Mouse (Mus musculus): ENCODE measurements around the gene Ksr2. TPM values are rescaled to one million over a fixed set of nuclear protein-coding genes. Genes with fewer than 3 reads are reported as not detected.
"Not testable (repeated sequence)": the region's sequence is repeated elsewhere in the genome, so short reads cannot be mapped to it uniquely, and the experiment has no call there.

Ksr2 gene
- polyA plus RNA-seq, 1 experiment from 2014 or later = 0.09 TPM

GRCm38 (mm10) chr5:117398007-117398550, 15.7 kb upstream of the Ksr2 start:
- no peaks in the 10 kb centered on the region for H3K27me3 ChIP-seq (ENCODE audit: control insufficient read depth, insufficient read depth, low read depth, low read length)
- H3K27ac ChIP-seq (ENCODE audit: low read length) = no peak overlapping the region
- H3K4me2 ChIP-seq (ENCODE audit: low read depth, low read length) = no peak overlapping the region
- ATAC-seq (ENCODE audit: low read depth) = no peak
- no peak overlapping the region for H3K9ac ChIP-seq (ENCODE audit: low read length)
- WGBS = 50% methylated on average over 4 of the region's 5 CpGs
- no peaks in the 10 kb centered on the region for H3K9me3 ChIP-seq (ENCODE audit: control insufficient read depth, low read length)
- no peak overlapping the region for H3K4me3 ChIP-seq (ENCODE audit: low read length)
- H3K36me3 ChIP-seq (ENCODE audit: control insufficient read depth, insufficient read depth, low read length) = no peaks in the 10 kb centered on the region
- H3K4me1 ChIP-seq (replicated peaks; ENCODE audit: control insufficient read depth, insufficient read depth, low read length) = no peaks in the 10 kb centered on the region

- Histone ChIP-seq H3K4me2 (ENCODE audit: low read depth, low read length) (no peak overlapping the region), H3K27me3 (ENCODE audit: control insufficient read depth, insufficient read depth, low read depth, low read length) (no peaks in the 10 kb centered on the region), H3K4me3 (ENCODE audit: low read length) (no peak overlapping the region), H3K4me1 (replicated peaks; ENCODE audit: control insufficient read depth, insufficient read depth, low read length) (no peaks in the 10 kb centered on the region), H3K9ac (ENCODE audit: low read length) (no peak overlapping the region), H3K36me3 (ENCODE audit: control insufficient read depth, insufficient read depth, low read length) (no peaks in the 10 kb centered on the region), H3K9me3 (ENCODE audit: control insufficient read depth, low read length) (no peaks in the 10 kb centered on the region), H3K27ac (ENCODE audit: low read length) (no peak overlapping the region)
- 72% methylated on average over 9 of the region's 9 CpGs for WGBS
- no peak for ATAC-seq (ENCODE audit: low read depth)
Observed at GRCm38 (mm10) chr5:117399281-117399680, 14.5 kb upstream of the Ksr2 start.

DNA sequence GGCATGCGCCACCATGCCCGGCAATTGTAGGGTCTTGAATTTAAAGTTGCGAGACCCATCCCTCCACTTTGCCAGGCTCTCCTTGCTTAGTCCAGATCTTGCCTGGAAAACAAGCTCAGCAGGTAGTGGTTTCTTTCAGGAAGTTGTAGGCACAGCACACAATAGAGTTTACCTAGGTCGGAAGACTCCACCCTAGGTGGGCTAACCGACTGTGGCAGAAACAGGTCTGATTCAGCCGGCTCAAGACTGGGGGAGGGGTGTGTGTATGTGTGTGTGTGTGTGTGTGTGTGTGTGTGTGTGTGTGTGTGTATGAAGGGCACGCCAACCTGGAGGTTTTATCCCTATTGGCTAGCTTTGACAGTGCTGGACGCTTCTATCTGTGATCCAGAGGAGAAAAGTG, 10.2 kb upstream of the Ksr2 start:
- 75% methylated on average over 8 of the region's 8 CpGs for WGBS
- Histone ChIP-seq H3K4me3 (ENCODE audit: low read length) (no peak overlapping the region), H3K36me3 (ENCODE audit: control insufficient read depth, insufficient read depth, low read length) (no peaks in the 10 kb centered on the region), H3K27ac (ENCODE audit: low read length) (no peak overlapping the region), H3K27me3 (ENCODE audit: control insufficient read depth, insufficient read depth, low read depth, low read length) (no peaks in the 10 kb centered on the region), H3K9me3 (ENCODE audit: control insufficient read depth, low read length) (no peaks in the 10 kb centered on the region), H3K4me1 (replicated peaks; ENCODE audit: control insufficient read depth, insufficient read depth, low read length) (no peaks in the 10 kb centered on the region), H3K4me2 (ENCODE audit: low read depth, low read length) (no peak overlapping the region), H3K9ac (ENCODE audit: low read length) (no peak overlapping the region)
- no peak for ATAC-seq (ENCODE audit: low read depth)

DNA sequence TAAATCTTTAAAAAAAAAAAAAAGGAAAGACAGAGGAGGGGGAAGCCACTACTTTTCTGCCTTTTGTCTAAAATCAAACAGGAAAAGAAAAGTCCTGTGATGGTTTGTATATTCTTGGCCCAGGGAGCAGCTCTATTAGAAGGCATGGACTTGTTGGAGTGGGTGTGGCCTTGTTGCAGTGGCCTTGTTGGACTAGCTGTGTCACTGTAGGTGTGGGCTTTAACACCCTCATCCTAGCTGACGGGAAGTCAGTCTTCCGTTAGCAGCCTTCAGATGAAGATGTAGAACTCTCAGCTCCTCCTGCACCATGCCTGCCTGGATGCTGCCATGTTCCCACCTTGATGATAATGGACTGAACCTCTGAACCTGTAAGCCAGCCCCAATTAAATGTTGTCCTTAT, 9.1 kb upstream of the Ksr2 start:
- H3K36me3 ChIP-seq (ENCODE audit: control insufficient read depth, insufficient read depth, low read length); H3K27ac ChIP-seq (ENCODE audit: low read length); H3K4me3 ChIP-seq (ENCODE audit: low read length); H3K27me3 ChIP-seq (ENCODE audit: control insufficient read depth, insufficient read depth, low read depth, low read length); H3K4me2 ChIP-seq (ENCODE audit: low read depth, low read length); H3K9ac ChIP-seq (ENCODE audit: low read length); H3K4me1 ChIP-seq (replicated peaks; ENCODE audit: control insufficient read depth, insufficient read depth, low read length); ATAC-seq (ENCODE audit: low read depth); H3K9me3 ChIP-seq (ENCODE audit: control insufficient read depth, low read length): not testable (repeated sequence)
- WGBS = 78% methylated on average over 2 of the region's 2 CpGs

GRCm38 (mm10) chr5:117408216-117408615, 5.6 kb upstream of the Ksr2 start:
- Histone ChIP-seq H3K27ac (ENCODE audit: low read length) (no peak overlapping the region), H3K27me3 (ENCODE audit: control insufficient read depth, insufficient read depth, low read depth, low read length) (peaks cover 5% of the 10 kb centered on the region), H3K36me3 (ENCODE audit: control insufficient read depth, insufficient read depth, low read length) (no peaks in the 10 kb centered on the region), H3K4me1 (replicated peaks; ENCODE audit: control insufficient read depth, insufficient read depth, low read length) (no peaks in the 10 kb centered on the region), H3K9ac (ENCODE audit: low read length) (no peak overlapping the region), H3K9me3 (ENCODE audit: control insufficient read depth, low read length) (no peaks in the 10 kb centered on the region), H3K4me3 (ENCODE audit: low read length) (no peak overlapping the region), H3K4me2 (ENCODE audit: low read depth, low read length) (no peak overlapping the region)
- no peak for ATAC-seq (ENCODE audit: low read depth)
- WGBS = 46% methylated on average over 4 of the region's 4 CpGs

- Histone ChIP-seq H3K4me2 (ENCODE audit: low read depth, low read length) (no peak overlapping the region), H3K27me3 (ENCODE audit: control insufficient read depth, insufficient read depth, low read depth, low read length) (peaks cover 17% of the 10 kb centered on the region), H3K27ac (ENCODE audit: low read length) (no peak overlapping the region), H3K9me3 (ENCODE audit: control insufficient read depth, low read length) (no peaks in the 10 kb centered on the region; the same call in 1 of the 2 replicates), H3K4me1 (replicated peaks; ENCODE audit: control insufficient read depth, insufficient read depth, low read length) (peaks cover 5% of the 10 kb centered on the region; the same call in 1 of the 2 replicates), H3K4me3 (ENCODE audit: low read length) (no peak overlapping the region), H3K36me3 (ENCODE audit: control insufficient read depth, insufficient read depth, low read length) (no peaks in the 10 kb centered on the region), H3K9ac (ENCODE audit: low read length) (no peak overlapping the region)
- no peak for ATAC-seq (ENCODE audit: low read depth)
- 48% methylated on average over 6 of the region's 6 CpGs for WGBS
Observed at GRCm38 (mm10) chr5:117409369-117409768, 4.4 kb upstream of the Ksr2 start.

GRCm38 (mm10) chr5:117414611-117415010, 811 bp downstream of the Ksr2 start:
- Histone ChIP-seq H3K27ac (ENCODE audit: low read length) (no peak overlapping the region), H3K4me1 (replicated peaks; ENCODE audit: control insufficient read depth, insufficient read depth, low read length) (peaks cover 6% of the 10 kb centered on the region; the same call in 1 of the 2 replicates), H3K4me2 (ENCODE audit: low read depth, low read length) (peak overlapping the region; percentile 68), H3K9me3 (ENCODE audit: control insufficient read depth, low read length) (no peaks in the 10 kb centered on the region; the same call in 1 of the 2 replicates), H3K36me3 (ENCODE audit: control insufficient read depth, insufficient read depth, low read length) (no peaks in the 10 kb centered on the region), H3K4me3 (ENCODE audit: low read length) (peak overlapping the region; percentile 58), H3K27me3 (ENCODE audit: control insufficient read depth, insufficient read depth, low read depth, low read length) (peaks cover 37% of the 10 kb centered on the region), H3K9ac (ENCODE audit: low read length) (no peak overlapping the region)
- ATAC-seq (ENCODE audit: low read depth) = no peak
- WGBS = 3% methylated on average over 10 of the region's 10 CpGs

GRCm38 (mm10) chr5:117415011-117415912, 1.5 kb downstream of the Ksr2 start:
- no peak for ATAC-seq (ENCODE audit: low read depth)
- no peaks in the 10 kb centered on the region; the same call in 1 of the 2 replicates for H3K9me3 ChIP-seq (ENCODE audit: control insufficient read depth, low read length)
- WGBS = 32% methylated on average over 18 of the region's 19 CpGs
- peaks cover 6% of the 10 kb centered on the region; the same call in 1 of the 2 replicates for H3K4me1 ChIP-seq (replicated peaks; ENCODE audit: control insufficient read depth, insufficient read depth, low read length)
- no peak overlapping the region for H3K27ac ChIP-seq (ENCODE audit: low read length)
- no peaks in the 10 kb centered on the region for H3K36me3 ChIP-seq (ENCODE audit: control insufficient read depth, insufficient read depth, low read length)
- H3K4me2 ChIP-seq (ENCODE audit: low read depth, low read length) = no peak overlapping the region
- H3K4me3 ChIP-seq (ENCODE audit: low read length) = no peak overlapping the region
- H3K27me3 ChIP-seq (ENCODE audit: control insufficient read depth, insufficient read depth, low read depth, low read length) = peaks cover 37% of the 10 kb centered on the region
- H3K9ac ChIP-seq (ENCODE audit: low read length) = no peak overlapping the region

DNA sequence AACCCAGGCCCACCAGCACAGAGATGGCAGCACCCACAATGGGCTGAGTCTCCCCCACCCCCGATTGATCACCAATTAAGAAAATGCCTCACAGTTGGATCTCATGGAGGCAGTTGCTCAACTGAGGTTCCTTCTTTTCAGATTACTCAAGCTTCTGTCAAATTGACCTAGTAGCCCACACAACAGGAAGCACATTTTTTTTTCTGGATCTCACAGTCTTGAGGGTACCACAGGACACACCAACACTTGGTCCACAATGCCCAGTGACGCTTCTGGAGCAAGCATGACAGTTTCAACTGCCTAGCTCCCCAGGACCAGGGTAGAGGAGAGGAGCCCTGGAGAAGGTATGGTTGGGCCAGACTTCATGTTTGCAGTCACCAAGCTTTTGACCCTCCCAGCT, 3.6 kb downstream of the Ksr2 start:
- WGBS = 74% methylated on average over 2 of the region's 2 CpGs
- H3K9ac ChIP-seq (ENCODE audit: low read length) = no peak overlapping the region
- no peaks in the 10 kb centered on the region; the same call in 1 of the 2 replicates for H3K9me3 ChIP-seq (ENCODE audit: control insufficient read depth, low read length)
- no peaks in the 10 kb centered on the region for H3K36me3 ChIP-seq (ENCODE audit: control insufficient read depth, insufficient read depth, low read length)
- no peak overlapping the region for H3K4me2 ChIP-seq (ENCODE audit: low read depth, low read length)
- ATAC-seq (ENCODE audit: low read depth) = no peak
- peaks cover 6% of the 10 kb centered on the region; the same call in 1 of the 2 replicates for H3K4me1 ChIP-seq (replicated peaks; ENCODE audit: control insufficient read depth, insufficient read depth, low read length)
- no peak overlapping the region for H3K27ac ChIP-seq (ENCODE audit: low read length)
- H3K4me3 ChIP-seq (ENCODE audit: low read length) = no peak overlapping the region
- peaks cover 37% of the 10 kb centered on the region for H3K27me3 ChIP-seq (ENCODE audit: control insufficient read depth, insufficient read depth, low read depth, low read length)

Measured in lung, embryonic 16.5 days (tissue).